Mouse (Mus musculus) left cerebral cortex, adult 11 months (tissue): ENCODE data around the gene Cep44.

ENCODE experiments used
- DNase-seq: peaks from one replicate; pipeline ENCODE4 v3.0.0; 2022; ENCODE audit warnings: low spot score

Cep44 gene

DNA sequence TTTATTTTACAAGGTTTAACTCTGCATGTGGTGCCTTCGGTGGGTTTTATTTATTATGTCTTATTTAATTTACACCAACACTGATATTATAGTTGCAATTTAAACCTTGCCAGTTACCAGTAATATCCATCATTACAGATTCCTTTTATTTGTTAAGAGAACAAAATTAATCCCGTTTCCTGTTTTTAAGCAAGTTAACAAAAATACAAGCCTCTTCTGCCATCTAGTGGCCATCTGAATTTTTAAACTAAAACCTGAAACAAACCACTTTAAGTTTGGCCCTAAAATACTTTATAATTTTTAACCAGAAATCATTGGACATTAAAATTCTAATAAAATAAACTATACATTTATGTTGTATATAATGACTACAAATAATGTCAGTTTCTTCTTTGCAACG is 64.8 kb downstream of the Cep44 start:
- DNase-seq = no peak
